Mouse (Mus musculus): ENCODE measurements around the gene Nlk. TPM values are rescaled to one million over a fixed set of nuclear protein-coding genes. Genes with fewer than 3 reads are reported as not detected.

Nlk gene
- polyA plus RNA-seq, 1 experiment, result 44.6 TPM

DNA sequence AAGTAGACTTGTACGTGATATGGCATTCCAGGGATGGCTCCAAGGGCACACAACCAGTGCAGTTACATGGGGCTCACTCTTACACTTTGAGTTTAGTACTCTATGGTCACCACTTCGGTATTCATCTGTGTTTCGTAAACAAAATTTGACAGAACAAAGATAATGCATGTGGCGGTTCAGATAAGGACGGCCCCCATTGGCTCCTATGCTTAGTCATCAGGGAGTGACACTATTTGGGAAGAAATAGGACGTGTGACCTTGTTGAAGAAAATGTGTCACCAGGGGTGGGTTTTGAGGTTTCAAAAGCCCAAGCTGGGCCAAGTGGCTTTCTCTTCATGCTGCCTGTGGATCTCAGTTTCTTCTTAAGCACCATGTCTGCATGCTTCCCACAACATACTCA, 35.4 kb upstream of the Nlk start:
- Histone ChIP-seq H3K4me3 (replicated peaks; ENCODE audit: control insufficient read depth, low read depth, low read length) (no peak overlapping the region), H3K4me1 (ENCODE audit: control insufficient read depth, insufficient read depth, low read length) (no peaks in the 10 kb centered on the region; the same call in 1 of the 2 replicates), H3K27ac (ENCODE audit: control insufficient read depth, insufficient read depth, low read depth, low read length, poor library complexity) (no peak overlapping the region)
- TF ChIP-seq CTCF (IDR thresholded peaks at IDR 0.05; ENCODE audit: control insufficient read depth, insufficient read depth, low read length), result no peak
- no peak for TF ChIP-seq POLR2A (IDR thresholded peaks at IDR 0.05; ENCODE audit: borderline replicate concordance, control insufficient read depth, low read depth, low read length)
- 67% methylated on average over 6 of the region's 6 CpGs for WGBS

DNA sequence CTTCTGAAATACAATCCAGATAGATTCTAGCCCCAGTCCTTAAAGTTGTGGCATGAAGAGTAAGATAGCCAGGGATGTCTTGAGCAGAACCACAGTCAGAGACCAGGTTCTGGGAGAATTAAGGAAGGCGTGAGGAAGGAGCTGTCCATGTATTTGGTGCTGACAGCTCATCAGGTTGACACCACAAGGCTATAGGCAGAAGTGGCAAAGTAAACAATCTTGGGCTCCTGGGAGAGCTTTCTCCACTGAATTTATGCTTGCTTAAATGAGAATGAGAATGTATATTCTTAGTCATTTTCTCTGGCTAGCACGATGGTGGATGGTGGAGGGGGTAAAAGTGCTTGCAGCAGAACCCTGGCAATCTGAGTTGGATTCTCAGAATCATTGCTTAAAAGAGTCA, 33.7 kb upstream of the Nlk start:
- Histone ChIP-seq H3K4me1 (ENCODE audit: control insufficient read depth, insufficient read depth, low read length) (no peaks in the 10 kb centered on the region; the same call in 1 of the 2 replicates), H3K27ac (ENCODE audit: control insufficient read depth, insufficient read depth, low read depth, low read length, poor library complexity) (no peak overlapping the region), H3K4me3 (replicated peaks; ENCODE audit: control insufficient read depth, low read depth, low read length) (no peak overlapping the region)
- 8% methylated on average over 2 of the region's 2 CpGs for WGBS
- TF ChIP-seq POLR2A (IDR thresholded peaks at IDR 0.05; ENCODE audit: borderline replicate concordance, control insufficient read depth, low read depth, low read length) (no peak), CTCF (IDR thresholded peaks at IDR 0.05; ENCODE audit: control insufficient read depth, insufficient read depth, low read length) (no peak)

DNA sequence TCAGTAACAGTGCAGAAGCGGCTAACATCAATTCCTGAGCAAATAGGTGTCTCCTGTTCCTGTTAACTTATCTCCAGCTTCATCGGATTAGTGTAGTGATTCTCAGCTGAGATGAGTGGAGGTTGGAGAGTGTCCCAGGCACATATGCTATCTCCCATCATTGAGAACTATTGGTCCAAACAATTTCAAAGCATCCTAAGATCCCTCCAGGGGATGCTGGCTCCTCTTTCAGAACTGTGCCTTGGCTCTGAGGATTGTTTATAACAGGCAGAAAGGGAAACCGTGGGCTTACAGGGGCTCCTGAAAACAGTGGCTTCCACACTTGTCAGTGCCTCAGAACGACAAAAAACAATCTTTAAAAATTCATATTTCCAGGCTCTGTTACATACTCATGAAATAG, 30.9 kb upstream of the Nlk start:
- Histone ChIP-seq H3K27ac (ENCODE audit: control insufficient read depth, insufficient read depth, low read depth, low read length, poor library complexity) (no peak overlapping the region), H3K4me3 (replicated peaks; ENCODE audit: control insufficient read depth, low read depth, low read length) (no peak overlapping the region), H3K4me1 (ENCODE audit: control insufficient read depth, insufficient read depth, low read length) (no peaks in the 10 kb centered on the region)
- 64% methylated on average over 4 of the region's 4 CpGs for WGBS
- TF ChIP-seq POLR2A (IDR thresholded peaks at IDR 0.05; ENCODE audit: borderline replicate concordance, control insufficient read depth, low read depth, low read length), result no peak
- no peak for TF ChIP-seq CTCF (IDR thresholded peaks at IDR 0.05; ENCODE audit: control insufficient read depth, insufficient read depth, low read length)

DNA sequence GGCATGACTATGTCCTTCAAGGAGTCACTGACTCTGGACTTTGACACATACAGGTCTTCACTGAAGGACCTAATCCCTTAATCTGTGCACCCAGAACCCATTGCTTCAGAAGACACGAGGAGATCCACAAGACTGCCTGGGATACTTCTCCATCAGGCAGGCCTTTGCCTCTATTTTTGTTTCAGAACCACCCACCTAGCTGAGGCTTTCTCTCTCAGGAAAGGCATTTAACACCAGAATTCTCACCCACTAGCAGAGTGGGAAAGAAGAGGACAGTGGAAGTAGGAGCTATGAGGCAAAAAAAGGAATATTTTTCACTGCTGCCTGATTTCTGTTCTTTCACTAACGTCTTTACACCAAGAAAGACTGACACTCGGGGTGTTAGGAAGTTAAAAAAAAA, 29.2 kb upstream of the Nlk start:
- WGBS, result 64% methylated on average over 3 of the region's 3 CpGs
- no peak overlapping the region for H3K27ac ChIP-seq (ENCODE audit: control insufficient read depth, insufficient read depth, low read depth, low read length, poor library complexity)
- H3K4me1 ChIP-seq (ENCODE audit: control insufficient read depth, insufficient read depth, low read length), result no peaks in the 10 kb centered on the region
- TF ChIP-seq POLR2A (IDR thresholded peaks at IDR 0.05; ENCODE audit: borderline replicate concordance, control insufficient read depth, low read depth, low read length) (no peak), CTCF (IDR thresholded peaks at IDR 0.05; ENCODE audit: control insufficient read depth, insufficient read depth, low read length) (no peak)
- no peak overlapping the region for H3K4me3 ChIP-seq (replicated peaks; ENCODE audit: control insufficient read depth, low read depth, low read length)

- no peak for TF ChIP-seq POLR2A (IDR thresholded peaks at IDR 0.05; ENCODE audit: borderline replicate concordance, control insufficient read depth, low read depth, low read length)
- TF ChIP-seq CTCF (IDR thresholded peaks at IDR 0.05; ENCODE audit: control insufficient read depth, insufficient read depth, low read length), result no peak
- no peak overlapping the region for H3K27ac ChIP-seq (ENCODE audit: control insufficient read depth, insufficient read depth, low read depth, low read length, poor library complexity)
- 77% methylated on average over 1 of the region's 1 CpGs for WGBS
- H3K4me3 ChIP-seq (replicated peaks; ENCODE audit: control insufficient read depth, low read depth, low read length), result no peak overlapping the region
- no peaks in the 10 kb centered on the region for H3K4me1 ChIP-seq (ENCODE audit: control insufficient read depth, insufficient read depth, low read length)
Measured at GRCm38 (mm10) chr11:78724792-78725191, 27.6 kb upstream of the Nlk start.

DNA sequence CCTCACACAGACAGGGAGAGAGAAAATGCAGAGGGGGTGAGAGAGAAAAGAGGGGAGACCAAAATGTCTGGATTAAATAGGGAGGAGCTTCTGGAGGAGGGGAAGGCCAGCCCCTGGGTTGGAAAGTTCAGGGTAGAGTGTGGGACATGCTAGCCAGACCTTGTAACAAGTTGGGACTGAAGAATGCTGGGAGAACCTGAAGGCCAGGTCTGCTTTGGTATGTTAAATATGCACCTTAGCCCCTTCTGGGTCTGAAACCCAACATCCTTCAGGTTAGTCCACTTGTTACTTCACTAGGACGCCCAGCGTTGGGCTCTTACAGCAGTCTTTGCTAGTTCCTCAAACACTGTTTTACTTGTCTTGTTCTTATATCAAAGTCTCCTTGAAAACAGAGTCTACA, 24.2 kb upstream of the Nlk start:
- 52% methylated on average over 2 of the region's 2 CpGs for WGBS
- Histone ChIP-seq H3K27ac (ENCODE audit: control insufficient read depth, insufficient read depth, low read depth, low read length, poor library complexity) (no peak overlapping the region), H3K4me3 (replicated peaks; ENCODE audit: control insufficient read depth, low read depth, low read length) (no peak overlapping the region), H3K4me1 (ENCODE audit: control insufficient read depth, insufficient read depth, low read length) (no peaks in the 10 kb centered on the region)
- TF ChIP-seq POLR2A (IDR thresholded peaks at IDR 0.05; ENCODE audit: borderline replicate concordance, control insufficient read depth, low read depth, low read length) (no peak), CTCF (IDR thresholded peaks at IDR 0.05; ENCODE audit: control insufficient read depth, insufficient read depth, low read length) (no peak)

GRCm38 (mm10) chr11:78717655-78718054, 20.5 kb upstream of the Nlk start:
- H3K4me3 ChIP-seq (replicated peaks; ENCODE audit: control insufficient read depth, low read depth, low read length), result no peak overlapping the region
- no peak overlapping the region for H3K27ac ChIP-seq (ENCODE audit: control insufficient read depth, insufficient read depth, low read depth, low read length, poor library complexity)
- no peak for TF ChIP-seq CTCF (IDR thresholded peaks at IDR 0.05; ENCODE audit: control insufficient read depth, insufficient read depth, low read length)
- no peak for TF ChIP-seq POLR2A (IDR thresholded peaks at IDR 0.05; ENCODE audit: borderline replicate concordance, control insufficient read depth, low read depth, low read length)
- WGBS, result 75% methylated on average over 4 of the region's 4 CpGs
- no peaks in the 10 kb centered on the region for H3K4me1 ChIP-seq (ENCODE audit: control insufficient read depth, insufficient read depth, low read length)

- Histone ChIP-seq H3K4me1 (ENCODE audit: control insufficient read depth, insufficient read depth, low read length) (no peaks in the 10 kb centered on the region; the same call in 1 of the 2 replicates), H3K27ac (ENCODE audit: control insufficient read depth, insufficient read depth, low read depth, low read length, poor library complexity) (no peak overlapping the region), H3K4me3 (replicated peaks; ENCODE audit: control insufficient read depth, low read depth, low read length) (no peak overlapping the region)
- no peak for TF ChIP-seq CTCF (IDR thresholded peaks at IDR 0.05; ENCODE audit: control insufficient read depth, insufficient read depth, low read length)
- no peak for TF ChIP-seq POLR2A (IDR thresholded peaks at IDR 0.05; ENCODE audit: borderline replicate concordance, control insufficient read depth, low read depth, low read length)
- WGBS, result 79% methylated on average over 2 of the region's 2 CpGs
Measured at GRCm38 (mm10) chr11:78708642-78709041, 11.5 kb upstream of the Nlk start.

GRCm38 (mm10) chr11:78706026-78706425, 8.9 kb upstream of the Nlk start:
- Histone ChIP-seq H3K4me1 (ENCODE audit: control insufficient read depth, insufficient read depth, low read length) (no peaks in the 10 kb centered on the region), H3K4me3 (replicated peaks; ENCODE audit: control insufficient read depth, low read depth, low read length) (no peak overlapping the region), H3K27ac (ENCODE audit: control insufficient read depth, insufficient read depth, low read depth, low read length, poor library complexity) (no peak overlapping the region)
- TF ChIP-seq CTCF (IDR thresholded peaks at IDR 0.05; ENCODE audit: control insufficient read depth, insufficient read depth, low read length), result no peak
- TF ChIP-seq POLR2A (IDR thresholded peaks at IDR 0.05; ENCODE audit: borderline replicate concordance, control insufficient read depth, low read depth, low read length), result no peak

Measured in bone marrow, adult 2 months (tissue).